Mouse (Mus musculus) kidney, adult 2 months (tissue): ENCODE data around the gene Pik3r2.

ENCODE experiments used
- CTCF ChIP-seq: fragments of 200-500 bp; conservative IDR thresholded peaks from 2 replicates; pipeline ENCODE4 v1.5.1; 2011; ENCODE audit warnings: low read depth, mild to moderate bottlenecking, control low read depth, low read length, moderate library complexity, mixed read lengths; ENCODE audit not compliant: insufficient read depth, insufficient read length
- POLR2A ChIP-seq: fragments of 200-500 bp; IDR thresholded peaks from one replicate; pipeline ENCODE4 v1.6.1; 2011; ENCODE audit warnings: low read depth, low read length, control low read depth

- TF ChIP-seq CTCF: no peak
- no peak for TF ChIP-seq POLR2A
These were observed 30.8 kb downstream of the Pik3r2 start for GRCm38 (mm10) chr8:70745691-70746220.
